Mouse (Mus musculus): Measurements from ENCODE around the gene Mapk9. TPM values are rescaled to one million over a fixed set of nuclear protein-coding genes. Genes with fewer than 3 reads are reported as not detected.

Mapk9 gene
- polyA plus RNA-seq, 1 experiment from 2014 or later: 38.4 TPM

GRCm38 (mm10) chr11:49888469-49888868 is 41.9 kb downstream of the Mapk9 start:
- TF ChIP-seq CTCF (IDR thresholded peaks at IDR 0.05; ENCODE audit: low read depth): no peak
- WGBS: 81% methylated on average over 5 of the region's 5 CpGs
- ATAC-seq (ENCODE audit: insufficient read depth) (no peak), DNase-seq (no peak)
- H3K4me1 ChIP-seq (ENCODE audit: insufficient read depth): no peaks in the 10 kb centered on the region
- H3K27ac ChIP-seq (ENCODE audit: low read depth): no peak overlapping the region
- peaks cover 21% of the 10 kb centered on the region; the same call in 1 of the 2 replicates for H3K36me3 ChIP-seq (ENCODE audit: insufficient read depth)
- H3K27me3 ChIP-seq (ENCODE audit: insufficient read depth, low read length): no peaks in the 10 kb centered on the region
- no peak overlapping the region for H3K4me3 ChIP-seq (ENCODE audit: low read depth, low read length)
- no peak overlapping the region for H3K4me2 ChIP-seq
- no peaks in the 10 kb centered on the region for H3K9me3 ChIP-seq (ENCODE audit: low read depth, low read length)
- H3K9ac ChIP-seq: no peak overlapping the region

GRCm38 (mm10) chr11:49891993-49892392 is 45.4 kb downstream of the Mapk9 start:
- H3K9ac ChIP-seq: no peak overlapping the region
- TF ChIP-seq CTCF (IDR thresholded peaks at IDR 0.05; ENCODE audit: low read depth): no peak

GRCm38 (mm10) chr11:49893806-49894205 is 47.3 kb downstream of the Mapk9 start:
- Histone ChIP-seq H3K27me3 (ENCODE audit: insufficient read depth, low read length) (no peaks in the 10 kb centered on the region), H3K27ac (ENCODE audit: low read depth) (no peak overlapping the region), H3K9ac (no peak overlapping the region), H3K36me3 (ENCODE audit: insufficient read depth) (0 out of 2 replicates have a peak, but pooled peaks cover 5% of the 10 kb centered on the region), H3K4me1 (ENCODE audit: insufficient read depth) (no peaks in the 10 kb centered on the region), H3K9me3 (ENCODE audit: low read depth, low read length) (no peaks in the 10 kb centered on the region), H3K4me3 (ENCODE audit: low read depth, low read length) (no peak overlapping the region), H3K4me2 (no peak overlapping the region)
- DNase-seq (no peak), ATAC-seq (ENCODE audit: insufficient read depth) (no peak)
- 57% methylated on average over 11 of the region's 11 CpGs for WGBS
- no peak for TF ChIP-seq CTCF (IDR thresholded peaks at IDR 0.05; ENCODE audit: low read depth)

More at GRCm38 (mm10) chr11:49891993-49892392, 45.4 kb downstream of the Mapk9 start:
- H3K27ac ChIP-seq (ENCODE audit: low read depth): no peak overlapping the region
- no peak for ATAC-seq (ENCODE audit: insufficient read depth)
- H3K4me1 ChIP-seq (ENCODE audit: insufficient read depth): no peaks in the 10 kb centered on the region
- no peak for DNase-seq
- no peak overlapping the region for H3K4me2 ChIP-seq
- WGBS: 88% methylated on average over 5 of the region's 5 CpGs
- H3K4me3 ChIP-seq (ENCODE audit: low read depth, low read length): no peak overlapping the region
- H3K9me3 ChIP-seq (ENCODE audit: low read depth, low read length): no peaks in the 10 kb centered on the region
- no peaks in the 10 kb centered on the region for H3K27me3 ChIP-seq (ENCODE audit: insufficient read depth, low read length)
- H3K36me3 ChIP-seq (ENCODE audit: insufficient read depth): 0 out of 2 replicates have a peak, but pooled peaks cover 9% of the 10 kb centered on the region

GRCm38 (mm10) chr11:49895966-49896590 is 49.5 kb downstream of the Mapk9 start:
- no peak overlapping the region for H3K4me3 ChIP-seq (ENCODE audit: low read depth, low read length)
- no peaks in the 10 kb centered on the region for H3K36me3 ChIP-seq (ENCODE audit: insufficient read depth)
- ATAC-seq (ENCODE audit: insufficient read depth) (no peak), DNase-seq (no peak)
- TF ChIP-seq CTCF (IDR thresholded peaks at IDR 0.05; ENCODE audit: low read depth): no peak
- H3K9me3 ChIP-seq (ENCODE audit: low read depth, low read length): no peaks in the 10 kb centered on the region
- H3K27ac ChIP-seq (ENCODE audit: low read depth): no peak overlapping the region
- H3K4me1 ChIP-seq (ENCODE audit: insufficient read depth): no peaks in the 10 kb centered on the region
- peaks cover 11% of the 10 kb centered on the region for H3K27me3 ChIP-seq (ENCODE audit: insufficient read depth, low read length)
- no peak overlapping the region for H3K9ac ChIP-seq
- 45% methylated on average over 6 of the region's 6 CpGs for WGBS
- no peak overlapping the region for H3K4me2 ChIP-seq

GRCm38 (mm10) chr11:49900043-49900442 is 53.5 kb downstream of the Mapk9 start:
- ATAC-seq (ENCODE audit: insufficient read depth) (no peak), DNase-seq (no peak)
- no peaks in the 10 kb centered on the region for H3K9me3 ChIP-seq (ENCODE audit: low read depth, low read length)
- TF ChIP-seq CTCF (IDR thresholded peaks at IDR 0.05; ENCODE audit: low read depth): no peak
- no peak overlapping the region for H3K27ac ChIP-seq (ENCODE audit: low read depth)
- H3K9ac ChIP-seq: no peak overlapping the region
- H3K4me1 ChIP-seq (ENCODE audit: insufficient read depth): no peaks in the 10 kb centered on the region
- peaks cover 30% of the 10 kb centered on the region for H3K27me3 ChIP-seq (ENCODE audit: insufficient read depth, low read length)
- 39% methylated on average over 6 of the region's 6 CpGs for WGBS
- H3K4me2 ChIP-seq: no peak overlapping the region
- no peaks in the 10 kb centered on the region for H3K36me3 ChIP-seq (ENCODE audit: insufficient read depth)
- no peak overlapping the region for H3K4me3 ChIP-seq (ENCODE audit: low read depth, low read length)

GRCm38 (mm10) chr11:49900962-49901658 is 54.6 kb downstream of the Mapk9 start:
- WGBS: 18% methylated on average over 15 of the region's 15 CpGs
- Histone ChIP-seq H3K4me3 (ENCODE audit: low read depth, low read length) (peak overlapping the region; percentile 58), H3K27ac (ENCODE audit: low read depth) (no peak overlapping the region), H3K27me3 (ENCODE audit: insufficient read depth, low read length) (peaks cover 30% of the 10 kb centered on the region), H3K9me3 (ENCODE audit: low read depth, low read length) (no peaks in the 10 kb centered on the region), H3K4me2 (peak overlapping the region; percentile 100), H3K36me3 (ENCODE audit: insufficient read depth) (no peaks in the 10 kb centered on the region), H3K9ac (no peak overlapping the region), H3K4me1 (ENCODE audit: insufficient read depth) (no peaks in the 10 kb centered on the region)
- TF ChIP-seq CTCF (IDR thresholded peaks at IDR 0.05; ENCODE audit: low read depth): no peak
- ATAC-seq (ENCODE audit: insufficient read depth) (peak; percentile 45; the same call in 1 of the 2 replicates), DNase-seq (no peak)

- TF ChIP-seq CTCF (IDR thresholded peaks at IDR 0.05; ENCODE audit: low read depth): peak; percentile 46
- DNase-seq: peak; percentile 85
- Histone ChIP-seq H3K27ac (ENCODE audit: low read depth) (no peak within 1 kb of the TSS), H3K27me3 (ENCODE audit: insufficient read depth, low read length) (peaks cover 30% of the 10 kb centered on the region), H3K9ac (peak within 1 kb of the TSS; percentile 54), H3K4me2 (peak within 1 kb of the TSS; percentile 100), H3K36me3 (ENCODE audit: insufficient read depth) (no peaks in the 10 kb centered on the region), H3K4me1 (ENCODE audit: insufficient read depth) (no peaks in the 10 kb centered on the region), H3K9me3 (ENCODE audit: low read depth, low read length) (no peaks in the 10 kb centered on the region), H3K4me3 (ENCODE audit: low read depth, low read length) (peak within 1 kb of the TSS; percentile 58)
- 3% methylated on average over 83 of the region's 99 CpGs for WGBS
- ATAC-seq (ENCODE audit: insufficient read depth): peak; percentile 91
These were observed 55.3 kb downstream of the Mapk9 start, which contains the start of gene Rasgef1c for GRCm38 (mm10) chr11:49901659-49902458. Rasgef1c (plus strand) TSS chr11:49901835.

Data from lung, embryonic 14.5 days (tissue).